Mouse (Mus musculus): ENCODE measurements around the gene Omp. TPM values are rescaled to one million over a fixed set of nuclear protein-coding genes. Genes with fewer than 3 reads are reported as not detected.

Omp gene
- total RNA-seq, 2 experiments from 2014 or later = 0.32 to 0.36 TPM

DNA sequence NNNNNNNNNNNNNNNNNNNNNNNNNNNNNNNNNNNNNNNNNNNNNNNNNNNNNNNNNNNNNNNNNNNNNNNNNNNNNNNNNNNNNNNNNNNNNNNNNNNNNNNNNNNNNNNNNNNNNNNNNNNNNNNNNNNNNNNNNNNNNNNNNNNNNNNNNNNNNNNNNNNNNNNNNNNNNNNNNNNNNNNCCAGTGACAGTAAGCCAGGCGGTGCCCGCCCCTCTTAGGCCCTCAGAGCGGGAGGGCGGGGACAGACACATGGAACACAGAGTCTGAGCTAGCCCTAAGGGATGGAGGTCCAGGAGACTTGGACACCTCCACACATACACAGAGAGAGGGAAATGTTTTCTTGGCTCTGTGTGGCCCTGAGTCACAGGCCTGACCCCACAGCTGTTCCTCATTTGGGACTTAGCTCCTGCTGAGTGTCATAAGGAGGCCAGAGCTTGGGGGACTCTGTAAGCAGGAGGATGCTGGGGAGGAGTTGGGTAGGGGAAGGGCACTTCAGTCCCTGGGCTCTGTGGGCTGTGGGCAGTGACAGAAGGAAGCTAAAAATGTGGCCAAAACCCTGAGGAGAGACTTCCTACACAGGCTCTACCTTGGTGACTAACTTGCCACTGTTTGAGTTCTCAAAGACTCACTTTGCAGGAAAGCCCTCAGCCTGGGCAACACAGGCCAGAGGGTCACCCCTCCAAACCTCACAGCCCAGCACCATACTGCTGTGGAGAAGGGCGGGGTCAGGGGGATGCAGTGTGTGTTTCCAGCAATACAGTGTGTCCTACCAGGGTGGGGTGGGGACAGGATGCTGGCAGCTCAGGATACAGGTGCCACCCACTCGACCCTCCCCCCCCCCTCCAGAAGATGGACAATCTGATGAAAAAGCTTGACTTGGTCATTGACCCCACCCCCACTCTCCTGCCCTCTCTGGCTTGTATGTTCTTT lies 26.1 kb upstream of the Omp start:
- no peak for DNase-seq (ENCODE audit: low spot score in 2 of 2)

DNA sequence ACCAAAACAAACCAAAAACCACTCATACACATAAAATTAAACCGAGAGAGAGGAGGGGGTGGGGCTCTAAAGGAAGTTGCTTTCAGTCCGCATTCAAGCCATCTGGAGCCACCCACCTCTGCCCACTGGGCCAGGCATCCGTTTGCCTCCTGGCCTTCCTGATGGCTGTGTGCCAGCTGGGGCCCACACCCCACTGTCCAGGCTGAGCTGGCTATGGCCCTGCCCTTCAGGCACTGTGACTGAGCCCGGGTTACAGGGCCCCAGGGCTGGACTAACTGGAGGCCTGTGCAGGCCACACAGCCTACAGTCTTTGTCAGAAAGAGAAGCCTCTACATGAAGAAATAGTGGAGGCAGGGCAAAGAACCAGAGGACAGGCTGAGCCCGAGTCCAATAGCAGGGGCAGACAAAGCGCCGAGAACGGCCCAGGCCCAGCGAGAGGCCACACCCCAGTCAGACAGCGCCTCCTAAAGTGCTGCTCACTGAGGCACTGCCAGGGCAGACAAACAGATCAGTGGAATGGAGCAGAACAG lies 19.8 kb upstream of the Omp start:
- no peak for DNase-seq (ENCODE audit: low spot score in 2 of 2)

DNA sequence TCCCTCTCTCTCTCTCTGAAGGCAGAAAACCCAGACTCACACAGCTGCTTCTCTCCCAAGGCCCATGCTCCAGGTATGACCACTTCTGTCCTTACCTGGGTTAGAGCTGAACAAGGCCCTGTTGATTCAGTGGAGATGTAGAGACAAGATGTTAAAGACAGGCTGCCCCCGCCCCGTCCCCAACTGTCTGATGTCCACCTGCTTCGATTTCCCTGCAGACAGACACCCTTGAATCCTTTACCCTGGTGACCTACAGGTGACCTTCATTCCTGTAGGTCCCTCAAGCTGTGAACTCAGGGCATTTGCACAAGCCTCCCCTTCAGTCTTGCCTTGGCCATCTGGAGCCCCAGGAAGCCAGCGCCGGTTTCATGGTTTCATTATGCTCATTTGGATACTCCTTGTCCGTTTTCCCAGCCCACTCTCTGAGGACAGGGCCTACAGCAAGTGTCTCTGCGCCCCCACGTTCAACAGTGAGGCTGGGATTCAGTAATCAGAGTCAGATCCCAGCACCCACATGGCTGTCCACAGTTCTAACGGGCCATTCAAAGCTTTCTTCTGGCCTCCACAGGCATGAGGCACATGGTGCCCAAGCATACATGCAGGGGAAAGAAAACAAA lies 19.2 kb upstream of the Omp start:
- DNase-seq (ENCODE audit: low spot score in 2 of 2) = no peak

DNA sequence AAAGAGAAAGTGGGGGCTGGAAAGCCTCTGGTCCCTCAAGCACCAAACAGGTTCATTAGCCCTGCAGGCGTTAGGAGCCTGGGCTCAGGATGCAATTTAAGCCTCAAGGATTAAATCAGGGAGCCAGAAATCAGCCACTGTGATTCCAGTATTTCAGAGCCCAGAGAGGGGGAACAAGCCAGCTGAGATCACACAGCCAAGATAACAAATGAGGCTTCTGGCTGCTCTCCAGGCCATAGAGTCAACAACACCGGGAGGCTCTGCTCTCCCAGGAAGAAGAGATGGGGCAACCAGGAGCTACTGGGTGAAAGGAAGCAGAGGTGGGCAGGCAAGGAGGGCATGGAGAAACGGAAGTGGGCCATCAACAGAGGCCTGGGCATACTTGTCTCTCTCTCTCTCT lies 18.4 kb upstream of the Omp start:
- no peak for DNase-seq (ENCODE audit: low spot score in 2 of 2)

DNA sequence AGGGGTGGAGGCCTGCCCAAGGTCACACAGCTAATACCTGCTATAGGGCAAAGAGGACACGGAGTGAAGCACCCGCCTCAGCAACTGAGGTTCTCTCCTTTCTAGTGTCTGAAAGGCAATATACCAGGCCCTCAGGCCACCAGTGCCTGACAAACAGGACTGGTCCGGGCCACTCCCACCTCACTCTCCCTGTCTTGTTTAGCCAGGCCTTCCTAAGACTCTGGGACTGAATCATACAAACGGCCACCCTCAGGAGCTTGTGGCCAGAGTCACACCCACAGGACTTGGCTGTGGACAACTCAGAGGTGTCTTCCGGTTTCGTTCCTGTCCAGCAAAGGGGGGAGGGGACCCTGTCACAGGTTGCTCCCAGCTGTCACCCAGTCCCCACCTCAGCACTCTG lies 16.9 kb upstream of the Omp start:
- DNase-seq (ENCODE audit: low spot score in 2 of 2) = no peak

DNA sequence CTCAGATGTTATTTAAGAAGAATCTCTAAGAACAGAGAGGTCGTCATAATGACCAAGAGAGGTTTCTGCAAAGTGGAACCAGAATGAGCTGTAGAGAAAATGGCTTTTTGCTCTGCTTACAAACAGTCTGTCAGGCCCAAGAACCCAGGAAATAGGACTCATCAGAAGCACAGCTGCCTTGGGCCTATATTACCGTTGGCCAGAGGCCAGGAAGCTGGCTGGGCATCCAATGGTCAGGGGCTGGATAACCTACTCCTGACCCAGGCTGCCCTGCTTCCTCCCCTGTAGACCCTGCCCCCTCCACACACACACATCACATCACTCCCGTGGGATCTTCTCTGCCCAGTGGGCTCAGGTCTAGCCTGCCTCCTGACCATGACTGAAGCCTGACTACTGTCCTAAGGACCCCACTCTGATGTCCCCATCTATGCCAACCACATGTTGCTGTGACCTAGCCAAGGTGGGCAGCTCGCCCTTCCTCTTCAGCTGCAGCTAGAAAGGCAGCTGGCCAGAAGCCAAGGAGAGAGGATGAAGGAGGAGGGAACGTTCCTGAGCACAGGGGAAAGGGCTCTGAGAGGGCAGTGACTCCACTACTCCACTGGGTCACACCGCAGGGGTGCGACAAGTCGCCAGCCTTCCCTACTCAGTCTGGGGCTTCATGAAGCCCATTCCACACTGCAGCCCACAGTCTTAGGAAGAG lies 14.9 kb upstream of the Omp start:
- DNase-seq (ENCODE audit: low spot score in 2 of 2) = no peak

DNA sequence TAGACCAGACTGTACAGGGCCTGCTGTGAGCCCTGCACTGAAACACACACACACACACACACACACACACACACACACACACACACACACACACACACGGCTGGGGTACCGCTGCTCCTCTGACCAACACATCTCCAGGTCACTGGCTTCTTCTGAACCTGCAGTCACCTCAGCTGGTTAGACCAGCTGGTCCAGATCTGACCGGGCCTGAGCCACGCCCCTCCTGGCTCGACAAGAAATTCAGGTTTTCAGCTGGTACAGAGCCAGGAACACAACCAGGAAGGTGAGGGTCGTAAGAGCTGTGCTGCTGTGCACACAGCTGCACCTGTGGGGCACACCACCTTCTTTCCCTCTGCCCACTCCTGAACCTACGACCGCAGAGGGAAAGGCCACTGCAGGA lies 13.2 kb upstream of the Omp start:
- no peak for DNase-seq (ENCODE audit: low spot score in 2 of 2)

DNA sequence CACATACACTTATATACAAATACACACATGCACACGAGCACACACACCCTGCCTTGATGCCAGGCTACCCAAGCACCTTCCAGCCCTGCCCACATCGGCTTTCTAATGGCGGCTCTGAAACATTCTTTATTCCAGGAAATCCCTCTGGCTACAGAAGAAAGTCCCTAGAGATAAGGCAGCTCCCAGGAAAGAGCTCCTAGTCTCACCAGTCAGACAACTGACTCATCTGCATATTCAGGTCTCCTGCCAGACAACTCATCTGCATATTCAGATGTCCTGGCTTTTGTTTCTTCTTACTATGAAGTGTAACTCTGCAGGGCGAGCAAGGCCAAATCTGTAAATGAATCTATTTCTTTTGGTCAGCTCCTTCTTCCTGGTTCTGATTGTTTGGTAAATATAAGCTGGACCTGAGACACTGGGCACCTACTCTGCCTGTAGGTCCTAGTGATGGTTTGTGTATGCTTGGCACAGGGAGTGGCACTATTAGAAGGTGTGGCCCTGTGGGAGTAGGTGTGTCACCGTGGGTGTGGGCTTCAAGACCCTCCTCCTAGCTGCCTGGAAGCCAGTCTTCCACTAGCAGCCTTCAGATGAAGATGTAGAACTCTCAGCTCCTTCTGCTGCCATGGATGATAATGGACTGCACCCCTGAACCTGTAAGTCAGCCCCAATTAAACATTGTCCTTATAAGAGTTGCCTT lies 12.5 kb upstream of the Omp start:
- no peak for DNase-seq (ENCODE audit: low spot score in 2 of 2)

DNA sequence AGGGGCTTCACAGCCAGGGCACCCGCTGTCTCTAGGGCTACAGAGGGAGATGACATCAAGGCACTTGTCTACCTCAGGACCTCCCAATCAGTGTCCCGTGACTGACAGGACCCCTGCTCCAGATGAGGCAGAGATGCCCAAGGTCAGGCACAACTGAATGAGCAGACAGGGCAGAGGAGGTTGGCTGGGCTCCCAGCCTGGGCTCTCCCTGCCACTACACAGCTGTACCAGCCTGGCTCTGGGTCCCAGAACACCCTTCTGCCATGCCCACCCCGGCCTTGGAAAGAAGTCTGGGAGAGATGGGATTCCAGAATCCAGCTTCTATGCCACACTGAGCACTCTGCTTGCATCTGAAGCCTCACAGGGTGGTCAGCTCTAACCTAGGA lies 11.0 kb upstream of the Omp start:
- no peak for DNase-seq (ENCODE audit: low spot score in 2 of 2)

DNA sequence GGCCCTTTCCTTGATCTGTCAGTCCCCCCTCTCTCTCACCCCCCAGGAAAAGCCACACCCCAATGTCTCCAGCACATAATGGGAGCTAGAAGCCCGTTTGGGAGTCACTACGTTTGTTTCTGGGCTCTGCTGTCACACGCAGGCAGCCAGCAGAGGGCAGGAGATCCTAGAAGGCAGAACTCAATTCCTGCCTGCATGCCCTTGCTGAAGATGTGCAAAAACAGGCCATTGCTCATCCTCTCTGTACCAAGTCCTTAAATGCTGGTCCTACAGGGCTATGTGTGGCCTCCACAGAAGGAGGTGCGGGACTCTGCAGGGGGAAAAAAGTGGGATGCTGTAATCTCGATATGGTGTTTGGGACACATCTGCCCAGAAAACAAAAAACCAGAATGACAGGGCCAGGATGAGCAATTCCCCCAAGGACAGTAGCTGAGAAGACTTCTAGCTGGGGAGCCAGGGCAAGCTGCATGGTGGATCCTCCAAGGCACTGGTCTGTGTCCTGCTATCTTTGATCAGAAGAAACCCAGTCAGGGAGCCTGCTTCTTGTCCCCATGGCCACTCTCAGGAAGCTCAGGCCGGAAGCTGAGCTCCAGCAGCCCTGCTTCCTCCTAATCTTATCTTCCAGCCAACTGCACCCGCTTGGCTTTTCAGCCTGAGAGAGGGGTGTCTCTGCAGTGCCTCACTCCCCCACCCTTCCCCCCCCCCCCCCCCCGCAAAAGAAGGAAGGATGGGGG lies 10.4 kb upstream of the Omp start:
- DNase-seq (ENCODE audit: low spot score in 2 of 2) = peak; percentile 53 to 74

DNA sequence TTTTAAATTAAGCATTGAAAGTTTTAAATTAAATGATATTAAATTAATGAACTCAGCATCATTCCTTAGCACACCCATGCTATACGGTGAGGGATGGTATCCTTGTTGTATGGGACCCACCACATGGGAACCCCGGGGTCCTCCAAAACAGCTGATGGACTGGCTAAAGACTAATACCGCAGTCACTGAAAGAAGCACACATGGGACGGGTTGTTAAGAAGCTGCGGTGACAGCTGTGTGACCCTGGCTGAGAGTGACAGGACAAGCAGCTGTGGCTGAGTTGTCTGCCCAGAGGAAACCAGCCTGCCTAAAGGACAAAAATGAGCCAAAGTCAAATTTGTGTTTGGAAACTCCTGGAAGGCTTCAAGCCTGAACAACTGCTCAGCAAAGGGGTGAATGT lies 8.6 kb upstream of the Omp start:
- DNase-seq (ENCODE audit: low spot score in 2 of 2) = no peak

DNA sequence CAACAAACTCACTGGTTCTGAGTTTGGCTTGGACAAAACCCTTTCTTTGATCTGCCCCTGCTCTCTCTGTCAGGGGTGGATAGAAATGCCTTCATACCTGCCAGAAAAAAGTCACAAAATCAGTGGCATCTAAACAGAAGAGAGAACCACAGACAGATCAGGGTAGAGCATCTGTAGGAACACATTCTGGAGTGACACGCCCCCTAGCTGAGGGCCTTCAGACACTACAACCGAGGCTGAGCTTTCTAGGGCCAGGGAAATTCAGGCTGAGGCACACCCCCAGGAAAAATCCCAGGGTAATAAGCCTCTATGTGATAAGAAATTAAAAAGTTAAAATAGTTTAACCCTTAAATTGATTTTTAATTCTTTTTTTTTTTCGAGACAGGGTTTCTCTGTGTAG lies 8.0 kb upstream of the Omp start:
- no peak for DNase-seq (ENCODE audit: low spot score in 2 of 2)

DNA sequence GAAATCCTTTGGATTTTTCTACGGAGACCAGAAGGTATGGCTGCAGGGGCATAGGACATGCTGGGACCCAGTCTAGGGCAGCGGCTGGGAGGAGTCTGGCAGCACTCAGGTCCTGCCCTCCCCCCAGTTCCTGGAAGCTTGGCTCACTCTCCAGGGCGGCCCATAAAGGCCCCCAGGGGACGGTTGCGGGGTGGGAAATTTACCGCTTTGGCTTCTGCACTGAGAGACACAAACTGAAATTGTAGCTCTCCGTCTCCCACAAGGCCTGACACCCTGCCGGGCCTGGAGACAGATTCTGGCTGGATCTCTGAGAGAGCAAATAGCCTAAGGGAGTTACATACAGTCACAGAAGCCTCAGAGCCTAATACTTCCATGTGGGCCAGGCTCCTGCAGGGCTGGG lies 7.1 kb upstream of the Omp start:
- DNase-seq (ENCODE audit: low spot score in 2 of 2) = no peak

DNA sequence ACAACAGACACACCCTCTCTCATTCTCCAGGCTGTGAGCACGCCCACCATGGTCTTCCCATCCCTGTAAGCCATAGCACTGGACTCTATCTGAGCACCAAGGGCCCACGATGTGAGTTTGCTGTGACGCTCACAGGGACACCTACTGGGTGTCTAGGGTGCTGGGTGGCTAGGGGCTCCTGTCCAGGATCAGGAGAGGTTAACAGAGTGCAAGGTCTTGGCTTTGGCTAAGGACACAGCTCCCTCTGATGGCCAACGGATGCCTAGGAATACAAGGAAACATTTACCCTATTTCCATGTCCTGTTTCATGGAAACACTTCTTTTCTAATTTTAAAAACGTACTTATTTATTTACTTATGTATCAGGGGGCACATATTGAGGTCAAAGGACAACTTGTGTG lies 5.2 kb upstream of the Omp start:
- DNase-seq (ENCODE audit: low spot score in 2 of 2) = no peak

DNA sequence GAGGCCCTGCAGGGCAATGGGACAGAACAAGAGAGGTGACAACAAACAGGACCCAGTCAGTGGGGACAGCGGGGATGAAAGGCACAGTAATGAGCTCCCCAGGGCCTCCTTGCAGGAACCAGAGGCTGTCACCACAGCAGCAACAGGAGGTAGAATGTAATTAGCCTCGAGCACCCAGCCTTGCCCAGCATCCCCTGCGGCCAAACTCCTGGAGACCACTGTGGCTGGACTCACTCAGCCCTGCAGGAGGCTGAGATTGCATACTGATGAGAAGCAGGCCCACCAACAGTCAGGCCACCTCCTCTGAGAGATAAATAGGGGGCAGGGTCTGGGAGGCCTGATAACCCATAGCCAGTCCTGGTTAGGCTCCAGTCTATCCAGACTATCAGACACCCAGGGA lies 4.5 kb upstream of the Omp start:
- no peak for DNase-seq (ENCODE audit: low spot score in 2 of 2)

DNA sequence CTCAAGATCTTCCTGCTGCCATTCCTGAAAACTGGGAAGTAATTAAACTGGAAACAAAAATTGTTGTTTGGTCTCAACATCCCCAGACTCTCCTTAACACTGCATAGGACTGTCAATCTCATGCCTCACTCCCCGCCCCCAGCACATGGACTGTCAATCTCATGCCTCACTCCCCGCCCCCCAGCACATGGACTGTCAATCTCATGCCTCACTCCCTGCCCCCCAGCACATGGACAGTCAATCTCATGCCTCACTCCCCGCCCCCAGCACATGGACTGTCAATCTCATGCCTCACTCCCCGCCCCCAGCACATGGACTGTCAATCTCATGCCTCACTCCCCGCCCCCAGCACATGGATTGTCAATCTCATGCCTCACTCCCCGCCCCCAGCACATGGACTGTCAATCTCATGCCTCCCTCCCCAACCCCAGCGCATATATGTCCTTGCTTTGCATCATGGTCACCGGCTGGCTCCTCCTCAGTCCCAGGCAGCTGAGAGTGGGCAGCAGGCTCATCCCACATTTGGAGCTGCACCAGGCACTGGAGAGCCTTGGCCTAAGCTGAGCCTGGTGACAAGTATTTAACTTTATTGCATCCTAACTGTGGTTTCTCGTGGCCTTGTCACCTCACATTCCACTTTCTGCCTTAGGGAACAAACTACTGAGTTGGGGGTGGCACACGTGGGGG lies 3.6 kb upstream of the Omp start:
- no peak for DNase-seq (ENCODE audit: low spot score in 2 of 2)

DNA sequence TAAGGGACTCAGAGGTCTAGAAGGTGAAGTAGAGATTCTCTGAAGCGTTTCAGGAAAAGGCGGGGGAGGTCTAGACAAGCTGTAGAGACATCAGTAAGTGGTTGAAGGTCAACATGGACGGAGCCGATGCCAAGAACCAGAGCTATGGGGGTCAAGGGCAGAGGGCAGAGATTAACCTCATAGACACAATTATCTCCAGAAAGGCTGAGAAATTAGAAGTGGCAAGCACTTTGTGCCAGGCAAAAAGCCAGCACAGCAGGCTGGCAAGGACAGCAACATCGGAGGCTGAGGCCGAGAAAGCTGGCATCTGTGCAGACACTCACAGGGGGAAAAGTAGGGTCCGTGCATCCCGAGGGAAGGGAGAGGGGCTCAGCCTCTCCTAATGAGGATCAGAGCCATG lies 2.5 kb upstream of the Omp start:
- no peak for DNase-seq (ENCODE audit: low spot score in 2 of 2)

DNA sequence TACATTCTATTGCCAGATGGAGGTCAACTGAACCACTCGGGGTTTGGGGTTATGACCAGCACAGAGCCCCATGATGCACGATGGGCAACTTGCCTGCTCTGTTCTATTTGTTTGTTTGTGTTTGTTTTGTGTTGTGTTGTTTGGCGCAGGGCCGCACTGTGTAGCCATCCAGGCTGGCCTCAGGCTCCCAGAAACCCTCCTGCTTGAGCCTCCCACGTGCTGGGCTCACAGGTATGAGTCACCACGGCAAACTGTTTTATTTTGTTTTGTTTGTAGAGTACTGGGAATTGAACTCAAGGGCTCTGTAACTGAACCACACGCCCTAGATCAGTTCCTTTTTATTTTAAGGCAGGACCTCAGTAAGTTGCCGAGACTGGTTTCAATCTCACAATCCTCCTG lies 1.1 kb upstream of the Omp start:
- DNase-seq (ENCODE audit: low spot score in 2 of 2) = no peak

DNA sequence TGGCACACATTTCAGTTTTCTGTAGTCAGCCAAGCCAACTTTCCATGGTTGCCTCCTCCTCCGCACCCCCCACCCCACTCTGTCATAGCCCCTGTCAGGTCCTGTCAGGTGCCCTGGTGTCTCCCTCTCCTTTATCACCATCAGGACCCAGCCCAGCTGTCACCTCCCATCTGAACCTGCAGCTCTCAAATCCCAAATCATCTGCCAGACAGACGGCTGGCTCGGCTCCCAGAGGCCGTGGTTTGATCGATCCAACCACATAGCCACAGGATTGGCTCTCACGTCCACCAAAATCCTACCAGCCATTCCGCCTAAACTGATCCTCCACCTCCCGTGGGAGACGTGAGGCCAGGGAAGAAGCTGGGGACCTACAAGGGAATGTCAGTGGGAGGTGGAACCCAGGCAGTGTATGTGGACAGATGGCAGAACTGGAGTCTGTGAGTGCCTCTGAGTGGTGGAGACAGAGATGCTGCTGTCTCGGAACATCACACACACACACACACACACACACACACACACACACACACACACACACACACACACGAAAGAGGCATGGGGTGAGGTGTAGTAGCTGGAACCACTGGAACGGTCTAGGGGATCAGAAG lies 642 bp upstream of the Omp start:
- no peak for DNase-seq (ENCODE audit: low spot score in 2 of 2)

DNA sequence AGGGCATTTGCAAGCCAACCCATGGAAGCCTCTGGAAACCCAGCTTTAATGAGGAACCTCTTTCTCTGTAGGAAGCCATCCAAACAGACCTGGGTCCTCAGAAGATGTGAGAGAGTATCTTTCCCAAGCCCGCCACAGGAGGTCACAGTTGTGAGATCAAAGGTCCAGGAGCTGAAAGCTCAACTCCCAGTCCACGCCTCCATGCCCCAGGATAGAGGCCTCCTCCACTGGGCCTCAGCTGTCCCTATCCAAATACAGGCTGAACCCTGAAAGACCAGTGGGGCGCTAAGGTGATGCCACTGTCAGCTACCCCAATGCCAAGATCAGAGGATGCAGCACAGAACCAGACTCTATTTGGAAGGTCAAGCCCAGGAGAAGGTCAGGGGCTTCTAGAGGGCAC lies 2.7 kb downstream of the Omp start:
- DNase-seq (ENCODE audit: low spot score in 2 of 2) = no peak
